Mouse (Mus musculus): Measurements from ENCODE around the gene Rftn1. TPM values are rescaled to one million over a fixed set of nuclear protein-coding genes. Genes with fewer than 3 reads are reported as not detected.

The Rftn1 gene
- polyA plus RNA-seq, 1 experiment = 24.7 TPM

GRCm38 (mm10) chr17:50067774-50068680, 122.4 kb downstream of the Rftn1 start:
- Histone ChIP-seq H3K27ac (ENCODE audit: insufficient read depth, low read depth, low read length) (no peak overlapping the region), H3K4me3 (ENCODE audit: low read depth, low read length) (no peak overlapping the region), H3K36me3 (ENCODE audit: control insufficient read depth, insufficient read depth, low read length) (no peaks in the 10 kb centered on the region), H3K27me3 (ENCODE audit: control insufficient read depth, insufficient read depth, low read length) (no peaks in the 10 kb centered on the region), H3K4me1 (ENCODE audit: control insufficient read depth, insufficient read depth, insufficient read length, low read length) (peaks cover 3% of the 10 kb centered on the region; the same call in 1 of the 2 replicates)
- no peak for TF ChIP-seq CTCF (IDR thresholded peaks at IDR 0.05; ENCODE audit: extremely low read depth, insufficient read length, insufficient replicate concordance, low read depth, low read length)
- TF ChIP-seq POLR2A (IDR thresholded peaks at IDR 0.05; ENCODE audit: low read depth, low read length) = no peak
- 82% methylated on average over 5 of the region's 5 CpGs for WGBS

DNA sequence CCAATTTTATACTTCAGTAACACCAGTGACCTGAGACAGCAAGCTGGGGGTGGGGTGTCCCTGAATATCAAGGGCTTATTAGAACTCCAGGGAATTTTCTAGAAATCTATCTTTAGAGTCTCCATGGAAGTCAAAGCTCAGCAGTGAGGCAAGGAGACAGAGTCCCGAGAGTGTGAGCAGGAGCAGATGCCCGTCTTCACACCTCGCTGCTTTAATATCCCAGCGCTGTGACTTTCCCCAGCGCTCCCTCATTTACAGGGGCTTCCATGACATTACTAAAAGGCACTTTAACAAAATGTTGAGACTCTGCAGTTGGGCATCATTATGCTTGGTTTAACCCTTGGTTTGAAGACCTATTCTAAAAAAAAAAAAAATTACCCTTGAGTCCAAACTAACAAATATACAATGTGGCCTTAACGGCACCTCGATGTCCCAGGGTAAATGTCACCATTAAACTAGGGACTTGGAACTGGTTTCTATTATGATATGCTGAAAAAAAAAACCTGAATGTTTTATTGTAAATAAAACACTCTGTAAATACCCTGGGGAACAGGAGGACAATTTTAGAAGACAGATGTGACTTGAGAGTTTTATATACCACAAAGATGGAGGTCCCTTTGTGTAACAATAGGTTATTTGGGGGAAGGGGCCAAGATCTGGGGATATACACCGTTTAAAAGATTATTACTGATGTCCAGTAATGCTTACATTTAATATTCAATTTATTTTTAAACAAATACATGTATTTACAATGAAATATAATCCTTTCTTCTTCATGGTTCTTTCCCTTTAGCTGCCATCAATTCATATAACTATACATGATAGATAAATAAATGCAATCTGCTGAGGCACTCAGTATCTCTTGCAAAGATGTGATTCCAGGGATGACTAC, 123.4 kb downstream of the Rftn1 start:
- H3K4me1 ChIP-seq (ENCODE audit: control insufficient read depth, insufficient read depth, insufficient read length, low read length) = peaks cover 3% of the 10 kb centered on the region; the same call in 1 of the 2 replicates
- H3K36me3 ChIP-seq (ENCODE audit: control insufficient read depth, insufficient read depth, low read length) = no peaks in the 10 kb centered on the region
- H3K4me3 ChIP-seq (ENCODE audit: low read depth, low read length) = no peak overlapping the region
- no peak overlapping the region for H3K27ac ChIP-seq (ENCODE audit: insufficient read depth, low read depth, low read length)
- WGBS = 87% methylated on average over 8 of the region's 8 CpGs
- no peaks in the 10 kb centered on the region for H3K27me3 ChIP-seq (ENCODE audit: control insufficient read depth, insufficient read depth, low read length)
- TF ChIP-seq CTCF (IDR thresholded peaks at IDR 0.05; ENCODE audit: extremely low read depth, insufficient read length, insufficient replicate concordance, low read depth, low read length) = no peak
- TF ChIP-seq POLR2A (IDR thresholded peaks at IDR 0.05; ENCODE audit: low read depth, low read length) = no peak

GRCm38 (mm10) chr17:50063832-50064627, 126.4 kb downstream of the Rftn1 start:
- H3K4me1 ChIP-seq (ENCODE audit: control insufficient read depth, insufficient read depth, insufficient read length, low read length) = 0 out of 2 replicates have a peak, but pooled peaks cover 2% of the 10 kb centered on the region
- no peak overlapping the region for H3K27ac ChIP-seq (ENCODE audit: insufficient read depth, low read depth, low read length)
- 79% methylated on average over 13 of the region's 13 CpGs for WGBS
- H3K4me3 ChIP-seq (ENCODE audit: low read depth, low read length) = no peak overlapping the region
- no peak for TF ChIP-seq POLR2A (IDR thresholded peaks at IDR 0.05; ENCODE audit: low read depth, low read length)
- no peak for TF ChIP-seq CTCF (IDR thresholded peaks at IDR 0.05; ENCODE audit: extremely low read depth, insufficient read length, insufficient replicate concordance, low read depth, low read length)
- H3K36me3 ChIP-seq (ENCODE audit: control insufficient read depth, insufficient read depth, low read length) = no peaks in the 10 kb centered on the region
- no peaks in the 10 kb centered on the region for H3K27me3 ChIP-seq (ENCODE audit: control insufficient read depth, insufficient read depth, low read length)

DNA sequence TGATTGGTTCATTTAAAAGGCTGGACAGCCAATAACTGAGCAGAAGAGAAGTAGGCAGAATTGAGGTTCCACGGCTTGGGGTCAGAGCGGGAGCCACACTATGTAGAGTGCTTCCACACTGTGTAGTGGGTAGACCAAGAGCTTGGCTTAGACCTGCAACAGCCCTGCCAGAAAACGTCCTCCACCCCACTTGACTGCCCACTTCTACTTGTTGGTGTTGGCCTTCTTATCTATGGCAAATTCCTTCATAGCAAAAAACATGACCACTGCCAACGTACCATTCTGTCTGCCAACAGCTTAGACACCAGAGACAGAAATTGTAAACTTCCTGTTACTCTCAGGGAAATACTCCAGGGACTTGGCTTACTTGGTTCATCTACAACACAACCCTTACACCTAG, 127.8 kb downstream of the Rftn1 start:
- TF ChIP-seq CTCF (IDR thresholded peaks at IDR 0.05; ENCODE audit: extremely low read depth, insufficient read length, insufficient replicate concordance, low read depth, low read length) (no peak), POLR2A (IDR thresholded peaks at IDR 0.05; ENCODE audit: low read depth, low read length) (no peak)
- Histone ChIP-seq H3K4me3 (ENCODE audit: low read depth, low read length) (no peak overlapping the region), H3K27ac (ENCODE audit: insufficient read depth, low read depth, low read length) (no peak overlapping the region), H3K27me3 (ENCODE audit: control insufficient read depth, insufficient read depth, low read length) (no peaks in the 10 kb centered on the region), H3K36me3 (ENCODE audit: control insufficient read depth, insufficient read depth, low read length) (no peaks in the 10 kb centered on the region), H3K4me1 (ENCODE audit: control insufficient read depth, insufficient read depth, insufficient read length, low read length) (0 out of 2 replicates have a peak, but pooled peaks cover 2% of the 10 kb centered on the region)
- WGBS = 79% methylated on average over 4 of the region's 4 CpGs

DNA sequence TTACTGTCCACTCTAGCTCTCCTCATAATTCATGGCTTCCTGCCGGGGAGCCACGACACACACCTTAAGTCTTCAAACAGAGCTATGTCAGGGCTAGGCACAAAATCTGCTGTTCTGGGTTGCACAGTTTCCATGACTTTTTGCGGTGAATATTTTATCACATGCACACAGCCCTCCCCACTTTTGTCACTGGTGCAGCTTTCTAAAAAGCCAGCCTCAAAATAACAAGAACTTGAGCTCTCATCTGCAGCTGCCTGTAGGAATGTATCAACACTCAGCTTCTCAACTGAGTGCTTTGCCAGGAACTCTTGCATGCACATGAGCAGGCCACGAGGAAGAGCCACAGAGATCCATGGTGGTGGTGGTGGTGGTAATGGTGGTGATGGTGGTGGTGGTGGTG, 129.0 kb downstream of the Rftn1 start:
- Histone ChIP-seq H3K36me3 (ENCODE audit: control insufficient read depth, insufficient read depth, low read length) (no peaks in the 10 kb centered on the region), H3K27ac (ENCODE audit: insufficient read depth, low read depth, low read length) (no peak overlapping the region), H3K27me3 (ENCODE audit: control insufficient read depth, insufficient read depth, low read length) (no peaks in the 10 kb centered on the region), H3K4me1 (ENCODE audit: control insufficient read depth, insufficient read depth, insufficient read length, low read length) (0 out of 2 replicates have a peak, but pooled peaks cover 2% of the 10 kb centered on the region), H3K4me3 (ENCODE audit: low read depth, low read length) (no peak overlapping the region)
- TF ChIP-seq POLR2A (IDR thresholded peaks at IDR 0.05; ENCODE audit: low read depth, low read length) = no peak
- no peak for TF ChIP-seq CTCF (IDR thresholded peaks at IDR 0.05; ENCODE audit: extremely low read depth, insufficient read length, insufficient replicate concordance, low read depth, low read length)
- 90% methylated on average over 4 of the region's 4 CpGs for WGBS

DNA sequence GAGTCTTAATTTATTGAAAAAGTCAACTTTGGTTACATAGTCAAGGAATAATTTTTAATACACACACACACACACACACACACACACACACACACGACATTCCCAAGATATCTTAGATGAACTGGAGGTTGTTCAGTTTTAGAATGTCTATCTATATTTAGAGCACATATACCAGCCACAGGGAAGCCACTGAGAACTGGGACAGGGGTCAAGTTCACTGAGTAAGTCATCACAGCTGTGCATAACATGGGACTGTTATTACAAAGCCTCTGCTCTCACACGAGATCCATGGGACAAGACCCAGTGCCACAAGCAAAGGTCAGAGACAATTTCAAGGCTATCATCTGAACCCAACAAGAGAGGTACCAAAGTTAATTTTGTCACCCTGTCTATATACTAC, 130.3 kb downstream of the Rftn1 start:
- 63% methylated on average over 2 of the region's 2 CpGs for WGBS
- H3K27ac ChIP-seq (ENCODE audit: insufficient read depth, low read depth, low read length) = no peak overlapping the region
- no peaks in the 10 kb centered on the region for H3K36me3 ChIP-seq (ENCODE audit: control insufficient read depth, insufficient read depth, low read length)
- no peaks in the 10 kb centered on the region for H3K27me3 ChIP-seq (ENCODE audit: control insufficient read depth, insufficient read depth, low read length)
- H3K4me1 ChIP-seq (ENCODE audit: control insufficient read depth, insufficient read depth, insufficient read length, low read length) = peaks cover 2% of the 10 kb centered on the region; the same call in 1 of the 2 replicates
- H3K4me3 ChIP-seq (ENCODE audit: low read depth, low read length) = no peak overlapping the region
- TF ChIP-seq CTCF (IDR thresholded peaks at IDR 0.05; ENCODE audit: extremely low read depth, insufficient read length, insufficient replicate concordance, low read depth, low read length) (no peak), POLR2A (IDR thresholded peaks at IDR 0.05; ENCODE audit: low read depth, low read length) (no peak)
